Mouse (Mus musculus) heart, adult 2 months (tissue): ENCODE measurements around the gene Cxcr5. TPM values are rescaled to one million over a fixed set of nuclear protein-coding genes. Genes with fewer than 3 reads are reported as not detected.

ENCODE experiments used
- DNase-seq, 2 experiments: peaks; one replicate each; pipeline ENCODE4 v3.0.0; 2021
- H3K27ac ChIP-seq: fragments of 200-600 bp; 2 replicates; pipeline ENCODE4 v1.8.1; 2022
- H3K27me3 ChIP-seq: fragments of 200-500 bp; 2 replicates; pipeline ENCODE4 v1.6.1; 2012; ENCODE audit warnings: mild to moderate bottlenecking, low read length, inconsistent platforms, mixed read lengths; ENCODE audit not compliant: control insufficient read depth, insufficient read depth
- H3K36me3 ChIP-seq: fragments of 200-500 bp; 2 replicates; pipeline ENCODE4 v1.6.1; 2012; ENCODE audit warnings: low read length, inconsistent platforms; ENCODE audit not compliant: control insufficient read depth, insufficient read depth
- H3K4me1 ChIP-seq: fragments of 200-500 bp; 2 replicates; pipeline ENCODE4 v1.6.1; 2011; ENCODE audit warnings: low read length; ENCODE audit not compliant: control insufficient read depth, insufficient read depth
- H3K4me3 ChIP-seq: fragments of 200-600 bp; 2 replicates; pipeline ENCODE4 v1.8.1; 2022
- H3K79me2 ChIP-seq: fragments of 200-500 bp; replicated peaks from 2 replicates; pipeline ENCODE4 v1.6.1; 2012; ENCODE audit warnings: mild to moderate bottlenecking, inconsistent platforms, low read length, moderate library complexity, mixed read lengths; ENCODE audit not compliant: control insufficient read depth, insufficient read depth
- H3K9ac ChIP-seq: fragments of 200-500 bp; 2 replicates; pipeline ENCODE4 v1.6.1; 2012; ENCODE audit warnings: low read depth, mild to moderate bottlenecking, control low read depth, inconsistent platforms, low read length, mixed read lengths
- CTCF ChIP-seq: fragments of 200-600 bp; IDR thresholded peaks from 2 replicates; pipeline ENCODE4 v1.8.1; 2022; ENCODE audit warnings: antibody characterized with exemption, mild to moderate bottlenecking, moderate library complexity
- EP300 ChIP-seq: fragments of 200-500 bp; IDR thresholded peaks from 2 replicates; pipeline ENCODE4 v1.6.1; 2011; ENCODE audit warnings: low read depth, low read length, control low read depth; ENCODE audit not compliant: insufficient read depth
- POLR2A ChIP-seq: fragments of 200-500 bp; IDR thresholded peaks from 2 replicates; pipeline ENCODE4 v1.6.1; 2011; ENCODE audit warnings: mild to moderate bottlenecking, low read depth, low read length, control low read depth; ENCODE audit not compliant: insufficient read depth
- WGBS: fragments of 180-500 bp; shearing (Covaris S2); methylation state at CpG from one replicate; pipeline ENCODE4 v1.1.7; 2018; 5-methylcytosine and 5-hydroxymethylcytosine counted together
- intact Hi-C: fragments of 180-260 bp; cut with DNase I; formaldehyde crosslinking; loops from one replicate; pipeline ENCODE4 v1.15.1; 2025
- polyA plus RNA-seq: library from polyadenylated mRNA; depleted of rRNA; stranded (reverse); fragments of >200 nt; gene quantifications from 2 replicates; pipeline ENCODE4 v1.2.3, GENCODE M21; 2012
- total RNA-seq, 2 experiments: library from RNA; stranded (reverse); gene quantifications; 2 replicates each; pipeline ENCODE4 v1.2.3; 2021

The Cxcr5 gene
- total and polyA plus RNA-seq, 3 experiments: 0.41 to 1.7 (median 0.42) TPM

DNA sequence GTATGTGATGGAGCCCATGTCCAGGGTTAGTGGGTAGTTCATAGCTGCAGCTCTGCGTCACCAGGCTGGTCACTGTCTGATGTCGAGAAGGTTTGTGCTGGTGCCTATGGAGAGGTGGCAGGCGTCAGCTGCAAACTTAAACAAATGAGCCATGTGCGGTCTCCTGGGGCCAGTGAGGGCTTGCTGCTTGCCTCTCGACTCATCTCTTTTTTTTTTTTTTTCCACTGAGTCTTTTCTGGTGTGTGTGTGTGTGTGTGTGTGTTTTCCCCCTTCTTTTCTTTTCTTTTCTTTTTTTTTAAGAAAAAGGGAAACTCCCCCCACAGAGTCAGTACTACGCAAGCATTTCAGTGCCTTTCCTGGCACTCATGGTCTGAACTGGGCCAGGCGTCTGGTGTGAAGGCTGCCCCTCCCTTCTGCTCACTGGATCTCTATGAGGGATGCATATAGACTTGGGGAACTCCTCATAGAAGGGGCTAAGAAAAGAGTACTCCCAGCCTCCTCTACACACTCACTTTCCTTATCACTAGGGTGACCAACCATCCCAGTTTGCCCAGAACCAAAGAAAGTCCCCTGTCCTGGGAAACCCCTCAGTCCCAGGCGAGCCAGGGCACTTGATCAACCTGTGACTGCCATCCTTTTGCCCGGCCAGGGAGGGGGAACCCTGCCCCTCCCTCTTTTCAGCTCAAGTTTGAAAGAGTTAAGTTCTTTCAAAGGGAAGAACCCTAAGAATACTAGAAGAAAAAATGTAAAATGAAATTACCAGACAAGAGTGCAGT is 35.2 kb downstream of the Cxcr5 start:
- 56% methylated on average over 9 of the region's 9 CpGs for WGBS
- Histone ChIP-seq H3K36me3 (no peaks in the 10 kb centered on the region), H3K9ac (no peak overlapping the region), H3K27ac (no peak overlapping the region), H3K79me2 (no peaks in the 10 kb centered on the region), H3K4me1 (peaks cover 2% of the 10 kb centered on the region), H3K4me3 (no peak overlapping the region), H3K27me3 (no peaks in the 10 kb centered on the region)
- TF ChIP-seq CTCF: no peak
- no peak for TF ChIP-seq POLR2A
- no peak for TF ChIP-seq EP300
- intact Hi-C loops: no loop called here
- no peak for DNase-seq

DNA sequence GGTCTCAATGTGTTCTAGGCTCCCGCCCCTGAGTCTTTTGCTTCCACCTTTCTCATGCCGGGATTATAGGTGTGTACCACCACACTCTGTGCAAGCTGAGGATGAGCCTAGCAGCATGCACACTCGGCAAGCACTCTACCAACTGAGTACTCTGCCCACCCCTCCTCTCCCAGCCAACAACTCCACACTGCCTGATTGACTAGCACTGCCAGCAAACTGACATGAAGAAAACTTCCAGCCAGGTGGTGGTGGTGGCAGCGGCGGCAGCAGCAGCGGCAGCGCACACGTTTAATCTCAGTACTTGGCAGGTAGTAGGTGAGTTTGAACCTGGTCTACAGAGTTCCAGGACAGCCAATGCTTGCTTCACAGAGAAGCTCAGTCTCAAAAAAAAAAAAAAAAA is 36.1 kb downstream of the Cxcr5 start:
- Histone ChIP-seq H3K79me2 (no peaks in the 10 kb centered on the region), H3K9ac (no peak overlapping the region), H3K27me3 (no peaks in the 10 kb centered on the region), H3K27ac (no peak overlapping the region), H3K4me3 (no peak overlapping the region), H3K36me3 (no peaks in the 10 kb centered on the region), H3K4me1 (peaks cover 2% of the 10 kb centered on the region)
- intact Hi-C loops: no loop called here
- WGBS: 86% methylated on average over 8 of the region's 8 CpGs
- no peak for TF ChIP-seq CTCF
- no peak for TF ChIP-seq EP300
- no peak for TF ChIP-seq POLR2A
- no peak for DNase-seq

DNA sequence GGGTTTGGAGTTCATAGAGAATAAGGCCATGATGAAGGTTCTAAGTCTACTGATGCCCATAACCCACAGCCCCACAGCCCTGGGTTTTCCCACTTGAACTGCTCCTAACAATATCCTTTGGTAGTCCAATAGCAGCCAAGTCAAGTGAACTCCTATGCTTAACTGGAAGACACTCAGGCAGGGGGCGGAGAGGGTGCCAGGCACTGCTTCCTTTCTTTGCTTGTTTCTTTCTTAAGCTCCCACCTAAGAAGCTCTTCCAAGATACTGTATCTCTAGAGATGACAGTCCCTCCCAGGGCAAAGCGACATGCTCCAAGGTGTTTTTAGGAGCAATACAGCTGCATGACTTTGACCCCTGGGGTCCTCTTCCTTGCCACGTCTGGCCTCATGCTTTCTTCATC is 36.7 kb downstream of the Cxcr5 start:
- WGBS: 90% methylated on average over 3 of the region's 3 CpGs
- H3K9ac ChIP-seq: no peak overlapping the region
- DNase-seq: no peak
- H3K79me2 ChIP-seq: no peaks in the 10 kb centered on the region
- TF ChIP-seq EP300 (no peak), POLR2A (no peak), CTCF (no peak)
- no peak overlapping the region for H3K4me3 ChIP-seq
- intact Hi-C loops: no loop called here
- no peaks in the 10 kb centered on the region for H3K36me3 ChIP-seq
- peaks cover 2% of the 10 kb centered on the region for H3K4me1 ChIP-seq
- H3K27ac ChIP-seq: no peak overlapping the region
- H3K27me3 ChIP-seq: no peaks in the 10 kb centered on the region

DNA sequence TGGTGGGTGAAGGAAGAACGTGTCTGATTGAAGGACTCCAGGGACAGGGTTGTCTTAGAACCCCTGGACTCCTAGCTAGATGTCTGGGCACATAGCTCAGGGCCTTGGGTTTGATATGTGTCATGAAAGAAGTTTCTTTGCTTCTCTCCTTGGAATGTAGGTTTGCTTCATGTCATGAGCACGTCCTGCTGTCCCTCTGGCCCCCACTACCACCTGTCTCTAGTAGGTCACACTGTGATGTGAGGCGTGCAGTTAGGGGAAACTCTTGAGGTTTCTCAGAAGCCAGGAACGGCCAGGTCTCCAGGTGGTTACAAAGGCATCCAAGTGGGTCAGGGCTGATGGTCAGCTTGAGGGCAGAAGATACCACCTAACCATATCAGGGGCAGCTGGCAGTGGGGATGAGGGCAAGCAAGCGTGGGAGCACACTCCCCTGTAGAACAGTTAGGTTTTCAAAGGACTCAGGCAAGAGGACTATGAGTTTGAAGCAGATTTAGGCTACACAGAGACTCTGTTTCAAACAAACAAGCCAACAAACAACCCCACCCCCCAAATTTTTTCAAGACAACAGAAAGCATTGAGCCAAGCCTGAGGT is 37.3 kb downstream of the Cxcr5 start:
- intact Hi-C loops: no loop called here
- no peak overlapping the region for H3K4me3 ChIP-seq
- 76% methylated on average over 5 of the region's 5 CpGs for WGBS

DNA sequence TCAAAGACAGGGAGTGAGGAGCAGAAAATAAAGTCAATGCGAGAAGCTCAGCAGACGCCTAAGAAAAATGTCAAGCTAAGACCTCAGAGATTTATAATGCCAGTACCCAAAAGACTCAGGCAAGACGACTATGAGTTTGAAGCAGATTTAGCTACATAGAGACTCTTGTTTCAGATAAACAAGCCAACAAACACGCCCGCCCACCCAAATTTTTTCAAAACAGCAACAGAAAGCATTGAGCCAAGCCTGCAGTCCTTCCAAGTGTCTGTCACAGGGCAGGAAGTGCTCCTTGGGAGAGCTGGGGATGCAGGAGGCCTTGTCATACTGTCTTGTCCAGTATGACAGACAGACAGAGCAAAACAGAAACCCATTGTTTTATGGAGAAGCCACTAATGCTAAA is 38.0 kb downstream of the Cxcr5 start:
- Histone ChIP-seq H3K9ac (no peak overlapping the region), H3K4me1 (peaks cover 5% of the 10 kb centered on the region), H3K27ac (no peak overlapping the region), H3K27me3 (no peaks in the 10 kb centered on the region), H3K36me3 (no peaks in the 10 kb centered on the region), H3K79me2 (no peaks in the 10 kb centered on the region), H3K4me3 (no peak overlapping the region)
- intact Hi-C loops: no loop called here
- no peak for DNase-seq
- TF ChIP-seq CTCF (no peak), EP300 (no peak), POLR2A (no peak)
- WGBS: 72% methylated on average over 5 of the region's 5 CpGs

More for the DNA sequence above, 37.3 kb downstream of the Cxcr5 start:
- H3K27ac ChIP-seq: no peak overlapping the region
- no peak for DNase-seq
- H3K9ac ChIP-seq: no peak overlapping the region
- no peak for TF ChIP-seq POLR2A
- no peak for TF ChIP-seq CTCF
- TF ChIP-seq EP300: no peak
- H3K79me2 ChIP-seq: no peaks in the 10 kb centered on the region
- H3K36me3 ChIP-seq: no peaks in the 10 kb centered on the region
- H3K27me3 ChIP-seq: no peaks in the 10 kb centered on the region
- H3K4me1 ChIP-seq: peaks cover 2% of the 10 kb centered on the region

DNA sequence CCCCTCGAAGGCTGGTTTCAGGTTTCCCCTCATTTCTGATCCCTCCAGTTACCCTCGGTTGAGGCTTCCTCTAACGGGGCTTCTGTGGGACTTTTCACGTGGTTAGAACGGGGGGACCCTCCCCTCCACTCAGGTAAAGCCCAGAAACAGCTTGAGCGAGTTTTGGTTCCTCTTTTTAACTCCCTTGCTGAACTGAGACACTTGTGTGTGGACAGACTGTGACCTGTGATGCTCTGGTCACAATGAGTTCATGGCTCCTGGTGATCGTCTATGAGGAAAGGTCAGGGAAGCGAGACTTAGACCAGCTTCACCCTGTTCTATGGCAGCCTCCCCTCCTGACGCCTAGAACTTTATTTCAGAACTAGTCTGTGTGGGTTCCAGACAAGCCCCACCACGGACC is 39.8 kb downstream of the Cxcr5 start:
- Histone ChIP-seq H3K4me3 (no peak overlapping the region), H3K4me1 (peaks cover 10% of the 10 kb centered on the region), H3K27me3 (no peaks in the 10 kb centered on the region), H3K27ac (no peak overlapping the region), H3K79me2 (no peaks in the 10 kb centered on the region), H3K36me3 (no peaks in the 10 kb centered on the region), H3K9ac (no peak overlapping the region)
- intact Hi-C loops: no loop called here
- DNase-seq: no peak
- WGBS: 75% methylated on average over 10 of the region's 10 CpGs
- TF ChIP-seq EP300 (no peak), POLR2A (no peak), CTCF (no peak)
